Mouse (Mus musculus) midbrain, postnatal 0 days (tissue): ENCODE results near the gene Thop1. TPM values are rescaled to one million over a fixed set of nuclear protein-coding genes. Genes with fewer than 3 reads are reported as not detected.
A peak's percentile ranks its signal among the peaks of the same experiment; 100 is the strongest.
"Not testable (repeated sequence)": the region's sequence is repeated elsewhere in the genome, so short reads cannot be mapped to it uniquely, and the experiment has no call there.

Experiments used
- ATAC-seq: fragments of 200-750 bp; cut with Nextera tagmentation; 2 replicates; pipeline ENCODE4 v1.8.0; 2017; ENCODE audit warnings: moderate number of reproducible peaks, mild to moderate bottlenecking, moderate TSS enrichment, moderate library complexity; ENCODE audit not compliant: low FRiP score
- DNase-seq: peaks from one replicate; pipeline ENCODE4 v3.0.0-alpha.2; 2015; ENCODE audit warnings: low spot score
- H3K27ac ChIP-seq: fragments of 300-500 bp; sonication (generic); 2 replicates; pipeline ENCODE4 v1.5.1; 2014; ENCODE audit warnings: low read depth, mild to moderate bottlenecking, low read length, mixed read lengths
- H3K27me3 ChIP-seq: fragments of 300-500 bp; sonication (generic); 2 replicates; pipeline ENCODE4 v1.6.1; 2014; ENCODE audit warnings: low read length, control low read depth, mixed read lengths; ENCODE audit not compliant: insufficient read depth
- H3K36me3 ChIP-seq: fragments of 300-500 bp; sonication (generic); 2 replicates; pipeline ENCODE4 v1.6.1; 2014; ENCODE audit warnings: low read length, control low read depth, mixed read lengths; ENCODE audit not compliant: insufficient read depth
- H3K4me1 ChIP-seq: fragments of 300-500 bp; sonication (generic); 2 replicates; pipeline ENCODE4 v1.6.1; 2014; ENCODE audit warnings: mild to moderate bottlenecking, control low read depth, antibody characterized with exemption, low read length, mixed read lengths; ENCODE audit not compliant: insufficient read depth
- H3K4me2 ChIP-seq: fragments of 300-500 bp; sonication (generic); 2 replicates; pipeline ENCODE4 v1.6.1; 2014; ENCODE audit warnings: low read depth, mild to moderate bottlenecking, low read length, mixed read lengths; ENCODE audit not compliant: poor library complexity, severe bottlenecking
- H3K4me3 ChIP-seq: fragments of 300-500 bp; sonication (generic); 2 replicates; pipeline ENCODE4 v1.5.1; 2014; ENCODE audit warnings: low read depth, mild to moderate bottlenecking, low read length, moderate library complexity
- H3K9ac ChIP-seq: fragments of 300-500 bp; sonication (generic); replicated peaks from 2 replicates; pipeline ENCODE4 v1.6.1; 2014; ENCODE audit warnings: mild to moderate bottlenecking, low read length, moderate library complexity, mixed read lengths; ENCODE audit not compliant: poor library complexity, severe bottlenecking
- H3K9me3 ChIP-seq: fragments of 300-500 bp; sonication (generic); 2 replicates; pipeline ENCODE4 v1.6.1; 2016; ENCODE audit warnings: low read length, control low read depth
- CTCF ChIP-seq: IDR thresholded peaks from 2 replicates; pipeline ENCODE4 v1.5.1; 2016; ENCODE audit warnings: antibody characterized with exemption, mild to moderate bottlenecking
- WGBS: fragments of 180-500 bp; shearing (Covaris S2); extraction: QIAGEN DNeasy Blood & Tissue Kit; methylation state at CpG from one replicate; pipeline ENCODE4 v1.1.7; 2014; 5-methylcytosine and 5-hydroxymethylcytosine counted together
- polyA plus RNA-seq: library from polyadenylated mRNA; unstranded; fragments of >200 nt; fragmentation: Nextera tagmentation; extraction: Ambion mirVana; gene quantifications from 2 replicates; pipeline ENCODE4 v1.2.1, GENCODE M21; 2015
- total RNA-seq: library from RNA; depleted of rRNA; stranded (reverse); fragments of >200 nt; gene quantifications from 2 replicates; pipeline ENCODE4 v1.2.3, GENCODE M21; 2014

The Thop1 gene
- total and polyA plus RNA-seq, 2 experiments from 2014 or later: 35.2 to 67.1 TPM

DNA sequence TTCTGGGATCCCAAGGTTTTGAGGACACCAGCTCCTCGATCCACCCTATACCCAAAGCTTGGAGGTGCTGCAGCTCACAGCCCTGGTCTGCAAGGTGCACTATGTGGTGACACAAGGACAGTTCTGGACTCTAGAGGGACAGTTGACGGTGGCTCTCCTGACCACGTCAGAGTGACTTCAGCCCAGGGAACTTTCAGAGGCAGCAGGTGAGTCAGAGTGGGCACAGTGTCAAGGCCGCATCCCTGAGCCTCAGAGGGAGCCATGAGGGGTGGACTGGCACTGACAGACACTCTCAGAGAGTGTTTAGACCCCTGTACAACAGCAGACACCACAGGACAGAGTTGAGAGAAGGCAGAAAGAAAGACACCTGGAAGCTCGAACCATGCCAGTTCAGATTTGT lies 17.3 kb upstream of the Thop1 start:
- DNase-seq: no peak
- no peak for TF ChIP-seq CTCF
- WGBS: 93% methylated on average over 5 of the region's 5 CpGs
- Histone ChIP-seq H3K9ac (no peak overlapping the region), H3K27ac (no peak overlapping the region), H3K9me3 (no peaks in the 10 kb centered on the region), H3K4me1 (no peaks in the 10 kb centered on the region), H3K4me2 (no peak overlapping the region), H3K36me3 (peaks cover 46% of the 10 kb centered on the region), H3K27me3 (no peaks in the 10 kb centered on the region), H3K4me3 (no peak overlapping the region)
- no peak for ATAC-seq

- Histone ChIP-seq H3K27ac (no peak overlapping the region), H3K9me3 (no peaks in the 10 kb centered on the region), H3K4me3 (no peak overlapping the region), H3K27me3 (no peaks in the 10 kb centered on the region), H3K9ac (no peak overlapping the region), H3K4me1 (peaks cover 8% of the 10 kb centered on the region; the same call in 1 of the 2 replicates), H3K4me2 (no peak overlapping the region), H3K36me3 (peaks cover 20% of the 10 kb centered on the region)
- no peak for DNase-seq
- ATAC-seq: no peak
- 81% methylated on average over 6 of the region's 6 CpGs for WGBS
- no peak for TF ChIP-seq CTCF
Measured at GRCm38 (mm10) chr10:81055169-81055568, 14.7 kb upstream of the Thop1 start.

GRCm38 (mm10) chr10:81055802-81056340 lies 14.0 kb upstream of the Thop1 start:
- not testable (repeated sequence) for H3K9ac ChIP-seq, H3K27me3 ChIP-seq, H3K9me3 ChIP-seq, H3K4me2 ChIP-seq, DNase-seq, H3K27ac ChIP-seq, ATAC-seq, H3K4me1 ChIP-seq, H3K4me3 ChIP-seq
- H3K36me3 ChIP-seq: peaks cover 15% of the 10 kb centered on the region
- WGBS: 91% methylated on average over 10 of the region's 11 CpGs

- DNase-seq (no peak), ATAC-seq (no peak)
- no peak for TF ChIP-seq CTCF
- no peaks in the 10 kb centered on the region; the same call in 1 of the 2 replicates for H3K36me3 ChIP-seq
- H3K9me3 ChIP-seq: no peaks in the 10 kb centered on the region
- no peak overlapping the region for H3K9ac ChIP-seq
- no peak overlapping the region for H3K4me2 ChIP-seq
- peaks cover 8% of the 10 kb centered on the region; the same call in 1 of the 2 replicates for H3K4me1 ChIP-seq
- no peak overlapping the region for H3K4me3 ChIP-seq
- 95% methylated on average over 23 of the region's 23 CpGs for WGBS
- no peak overlapping the region for H3K27ac ChIP-seq
- H3K27me3 ChIP-seq: no peaks in the 10 kb centered on the region
Measured at GRCm38 (mm10) chr10:81057406-81058130, 12.3 kb upstream of the Thop1 start.

- Histone ChIP-seq H3K4me1 (peaks cover 8% of the 10 kb centered on the region; the same call in 1 of the 2 replicates), H3K27me3 (no peaks in the 10 kb centered on the region), H3K27ac (no peak overlapping the region), H3K4me2 (peak overlapping the region; percentile 88), H3K9ac (peak overlapping the region; percentile 81; the same call in 1 of the 2 replicates), H3K9me3 (no peaks in the 10 kb centered on the region), H3K36me3 (no peaks in the 10 kb centered on the region; the same call in 1 of the 2 replicates), H3K4me3 (peak overlapping the region; percentile 74)
- TF ChIP-seq CTCF: no peak
- WGBS: 85% methylated on average over 6 of the region's 6 CpGs
- no peak for DNase-seq
- ATAC-seq: no peak
Measured at GRCm38 (mm10) chr10:81058896-81059295, 10.9 kb upstream of the Thop1 start.
